Mouse (Mus musculus) Muller cell, postnatal 12 days (primary cell): ENCODE measurements around the gene Gm17660.
"Not testable (repeated sequence)": the region's sequence is repeated elsewhere in the genome, so short reads cannot be mapped to it uniquely, and the experiment has no call there.

Experiments used
- DNase-seq: peaks from one replicate; pipeline ENCODE4 v3.0.0-alpha.2; 2015; ENCODE audit errors: inconsistent ontology term

The Gm17660 gene

DNA sequence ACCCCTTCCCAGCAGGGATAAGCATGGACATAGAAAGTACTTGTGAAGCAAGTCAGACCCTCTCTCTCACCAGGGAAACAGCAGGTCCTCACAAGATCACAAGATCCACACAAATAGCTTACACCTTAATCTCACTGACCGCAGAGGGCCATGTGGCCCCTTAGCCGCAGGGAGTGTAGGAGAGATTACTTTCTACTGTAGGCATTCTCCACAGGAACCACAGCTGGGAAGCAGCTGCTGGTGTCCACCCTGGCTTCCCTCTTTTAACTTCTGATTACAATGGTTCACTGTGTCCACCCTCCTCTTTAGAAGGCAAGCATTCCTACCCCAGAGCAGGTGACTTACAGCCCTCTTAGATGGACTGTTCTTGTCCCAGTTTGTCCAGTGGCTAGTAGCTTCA lies 33.7 kb downstream of the Gm17660 start:
- DNase-seq, result no peak

DNA sequence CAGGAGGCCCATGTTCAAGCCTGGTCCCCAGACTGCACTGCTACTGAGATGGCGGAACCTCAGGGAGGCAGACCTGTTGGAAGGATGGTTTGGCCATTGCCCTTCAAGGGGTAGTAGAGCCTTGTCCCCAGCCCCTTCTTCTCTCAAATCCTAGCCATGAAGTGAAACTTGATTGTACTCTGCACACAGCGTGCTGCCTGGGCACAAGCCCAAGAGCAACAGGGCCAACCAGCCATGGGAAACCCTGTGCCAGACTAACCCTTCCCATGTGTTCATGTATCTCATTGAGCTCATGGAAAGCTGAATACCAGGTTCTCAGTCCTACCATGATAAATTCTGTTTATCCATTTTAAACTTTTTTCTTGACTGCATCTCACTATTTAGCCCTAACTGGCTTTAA lies 34.5 kb downstream of the Gm17660 start:
- DNase-seq, result no peak

DNA sequence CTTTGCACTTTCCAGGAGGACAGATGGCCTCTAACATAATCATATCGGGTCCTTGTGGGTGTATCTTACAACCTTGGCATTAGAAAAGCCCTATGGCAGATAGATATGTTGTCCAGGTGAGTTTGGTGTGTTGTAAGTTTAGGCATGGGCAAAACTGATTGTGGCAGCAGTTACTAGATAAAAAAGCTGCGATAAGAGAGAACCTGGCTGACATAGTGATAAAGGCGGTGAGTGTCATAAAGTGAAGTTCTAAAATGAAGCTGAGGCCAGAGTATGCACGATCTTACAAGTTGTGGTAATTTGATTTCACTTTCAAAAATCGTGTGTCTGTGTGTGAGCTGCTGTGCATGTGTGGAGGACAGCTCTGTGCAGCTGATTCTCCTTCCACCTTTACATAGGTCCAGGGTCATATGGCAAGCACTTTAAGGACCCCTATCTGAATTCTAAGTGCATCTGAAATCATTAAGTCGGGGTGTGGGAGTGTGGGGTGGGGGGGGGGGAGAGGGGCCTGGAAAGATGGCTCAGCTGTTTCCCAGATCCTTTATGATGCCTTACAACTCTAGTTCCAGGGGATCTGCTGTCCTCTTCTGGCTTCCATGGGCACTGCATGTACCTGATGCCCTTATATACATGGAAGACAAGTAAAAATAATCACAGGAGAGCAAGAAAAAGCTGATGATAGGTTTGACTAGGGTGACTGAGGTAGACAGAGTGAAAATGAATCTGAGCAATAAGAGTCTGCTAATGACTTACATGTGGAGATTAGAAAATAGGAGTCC lies 38.1 kb downstream of the Gm17660 start:
- no peak for DNase-seq

DNA sequence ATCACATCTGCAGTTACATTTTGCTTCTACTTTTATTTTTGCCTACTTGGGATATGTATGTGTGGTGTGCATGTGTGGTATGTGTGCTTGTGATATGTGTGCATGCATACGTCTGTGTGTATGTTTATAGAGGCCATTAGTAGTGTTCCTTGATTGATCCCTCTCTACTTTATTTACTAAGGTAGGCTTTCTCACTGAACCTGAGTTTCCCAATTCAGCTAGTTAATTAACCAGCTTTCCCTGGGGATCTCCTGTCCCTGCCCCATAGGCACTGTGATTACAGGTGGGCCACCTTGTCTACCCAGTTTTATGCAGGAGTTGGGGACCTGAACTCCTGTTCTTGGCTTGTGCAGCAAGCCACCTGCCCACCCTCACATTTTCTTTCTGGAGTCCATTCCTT lies 40.7 kb downstream of the Gm17660 start:
- no peak for DNase-seq

DNA sequence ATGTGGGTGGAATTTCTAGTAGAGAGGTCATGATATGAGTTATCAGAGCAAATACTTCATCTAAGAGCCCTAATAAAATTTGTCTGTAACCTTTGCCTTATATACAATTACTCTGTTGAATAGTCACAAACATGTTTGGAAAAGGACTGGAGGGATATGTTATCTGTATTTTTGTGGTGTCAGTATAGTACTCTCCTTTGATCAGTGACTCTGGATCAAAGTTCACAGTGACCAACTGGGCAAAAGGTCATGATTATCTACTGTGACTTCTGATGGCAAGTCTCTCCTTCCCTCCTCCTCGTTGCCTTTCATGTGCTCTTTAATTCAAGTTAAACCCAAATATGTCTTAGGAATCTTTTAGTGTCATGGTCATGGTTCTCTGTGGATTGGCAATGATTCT lies 41.6 kb downstream of the Gm17660 start:
- no peak for DNase-seq

DNA sequence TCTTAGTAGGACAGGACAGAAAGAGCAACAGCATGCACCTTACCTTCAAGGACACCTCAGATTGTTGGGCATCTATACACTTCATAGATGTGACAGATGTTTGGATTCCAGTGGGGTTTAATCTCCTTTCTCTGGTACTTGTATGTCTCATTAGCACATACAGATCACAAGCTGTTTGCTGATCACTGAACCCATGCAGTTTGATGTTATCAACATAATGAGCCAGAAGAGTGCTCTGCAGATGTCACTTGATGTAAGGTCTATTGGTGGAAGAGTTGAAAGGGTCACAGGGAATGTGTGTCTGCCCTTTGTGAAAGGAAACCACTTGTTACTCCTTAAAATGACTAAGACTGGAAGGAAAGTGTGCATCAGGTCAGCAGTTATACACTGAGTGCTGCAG lies 42.3 kb downstream of the Gm17660 start:
- DNase-seq, result no peak

DNA sequence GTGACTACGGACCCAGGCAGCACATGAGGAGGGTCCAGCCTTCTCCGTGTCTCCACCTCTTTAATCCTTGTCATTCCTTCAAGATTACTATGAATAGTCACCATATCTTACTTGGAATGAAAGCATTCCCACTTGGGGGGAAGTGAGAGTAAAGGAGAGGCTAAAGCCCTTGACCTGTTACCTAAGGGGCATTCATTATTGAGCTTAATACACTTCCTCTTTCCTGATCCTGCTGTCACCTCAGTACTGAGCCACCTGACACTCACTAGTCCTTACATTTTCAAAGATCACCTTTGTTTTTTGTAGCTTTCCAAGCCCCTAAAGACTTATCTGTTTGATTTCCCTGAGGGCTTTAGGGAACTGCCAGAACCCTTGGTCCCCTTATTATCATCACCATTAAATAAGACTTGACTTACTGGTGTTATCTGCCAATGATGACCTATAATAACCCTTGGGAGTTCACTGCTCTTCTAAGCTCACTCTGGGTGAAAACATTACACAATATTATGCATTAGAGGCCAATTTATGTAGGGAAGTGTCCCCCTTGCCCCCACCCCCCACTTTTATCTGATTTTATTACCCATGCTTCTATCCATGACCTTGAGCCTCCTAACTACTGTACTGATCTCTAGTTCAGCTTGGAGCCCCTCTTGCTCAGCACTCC lies 44.8 kb downstream of the Gm17660 start:
- no peak for DNase-seq

DNA sequence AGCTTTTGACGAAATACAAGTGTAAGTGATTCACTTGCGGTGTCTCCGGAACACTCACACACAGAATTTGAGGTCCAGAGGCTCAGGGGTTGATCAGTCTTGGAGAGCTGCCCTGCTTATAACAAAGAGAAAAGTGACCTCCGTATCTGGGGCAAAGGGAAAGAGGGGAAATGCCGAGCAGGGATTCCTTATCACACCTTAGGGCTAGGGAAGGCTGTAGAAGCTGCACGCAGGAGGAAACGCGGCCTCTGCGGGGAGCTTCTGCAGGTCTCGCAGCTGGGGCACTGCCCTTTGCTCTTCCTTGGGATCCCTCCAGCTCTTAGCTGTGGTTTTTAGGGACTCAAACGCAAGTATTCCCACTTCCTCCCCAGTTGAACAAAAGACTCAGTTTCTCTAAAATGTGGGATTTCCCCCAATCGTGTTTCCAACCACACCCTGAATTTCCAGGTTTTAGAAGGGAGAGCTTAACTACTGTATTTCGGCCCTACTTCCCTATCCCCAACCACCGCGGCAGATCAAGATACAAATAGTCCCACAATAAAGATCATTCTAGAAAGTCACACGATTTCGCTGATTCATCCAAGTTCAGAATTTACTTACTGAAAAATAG lies 52.1 kb downstream of the Gm17660 start:
- DNase-seq, result no peak

DNA sequence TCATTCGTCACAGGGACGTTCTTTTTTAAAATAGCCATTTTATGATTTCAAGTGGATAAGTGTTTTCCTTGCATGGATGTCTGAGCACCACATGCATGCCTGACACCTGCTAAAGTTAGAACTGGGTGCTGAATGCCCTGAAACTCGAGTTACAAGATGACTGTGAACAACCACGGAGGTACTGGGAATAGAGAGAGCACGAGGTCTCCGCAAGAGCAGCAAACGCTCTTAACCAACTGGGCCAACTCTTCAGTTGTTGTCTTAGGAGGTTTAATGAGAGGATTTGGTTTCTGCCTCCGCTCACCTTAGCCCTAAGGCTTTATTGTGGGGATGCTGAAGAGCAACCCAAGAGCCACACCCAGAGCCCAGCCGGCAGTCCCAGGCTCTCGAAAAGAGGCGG lies 52.6 kb downstream of the Gm17660 start:
- DNase-seq, result no peak

DNA sequence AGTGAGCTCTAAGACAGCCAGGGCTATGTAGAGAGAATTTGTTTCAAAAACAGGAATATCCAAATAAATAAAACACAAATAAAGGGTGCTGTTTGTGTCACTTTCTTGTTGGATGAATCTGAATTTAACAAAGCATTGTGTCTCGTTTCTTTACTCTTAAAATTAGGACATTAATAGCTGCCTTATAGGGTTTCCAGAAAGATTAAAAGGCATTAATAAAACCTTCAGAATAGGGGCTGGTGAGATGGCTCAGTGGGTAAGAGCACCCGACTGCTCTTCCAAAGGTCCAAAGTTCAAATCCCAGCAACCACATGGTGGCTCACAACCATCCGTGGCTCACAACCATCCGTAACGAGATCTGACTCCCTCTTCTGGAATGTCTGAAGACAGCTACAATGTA lies 53.2 kb downstream of the Gm17660 start:
- not testable (repeated sequence) for DNase-seq

DNA sequence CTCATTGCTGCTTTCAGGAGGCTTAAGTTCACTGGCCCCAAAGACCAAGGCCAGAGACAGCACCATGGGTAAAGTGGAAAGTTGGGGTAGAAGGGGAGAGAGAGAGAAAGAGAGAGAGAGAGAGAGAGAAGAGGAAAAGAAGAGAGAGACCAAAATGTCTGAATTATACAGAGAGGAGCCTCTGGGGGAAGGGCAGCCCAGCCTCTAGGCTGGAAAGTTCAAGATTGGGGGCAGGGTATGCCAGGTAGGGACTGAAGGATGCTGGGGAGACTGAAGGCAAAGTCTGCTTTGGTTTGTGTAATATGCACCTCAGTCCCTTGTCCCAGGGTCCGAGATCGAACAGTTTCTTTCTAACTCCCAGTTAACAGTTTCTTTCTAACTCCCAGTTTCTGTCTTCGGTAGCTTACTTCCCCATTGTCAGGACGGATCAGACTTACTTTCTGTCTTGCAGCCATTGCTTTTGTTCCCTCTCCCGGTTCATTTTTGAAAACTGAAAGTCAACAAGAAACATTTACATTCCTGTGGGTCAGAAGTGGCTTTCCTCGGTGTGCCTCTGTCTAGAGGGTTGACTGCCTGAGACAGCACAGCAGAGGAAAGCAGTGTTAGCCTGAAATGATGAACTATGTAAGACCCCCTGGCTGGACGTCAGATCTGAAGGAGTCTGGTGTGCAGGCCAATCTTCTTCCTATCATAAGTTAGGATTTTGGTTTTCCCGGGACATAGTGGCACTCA lies 54.0 kb downstream of the Gm17660 start:
- no peak for DNase-seq

DNA sequence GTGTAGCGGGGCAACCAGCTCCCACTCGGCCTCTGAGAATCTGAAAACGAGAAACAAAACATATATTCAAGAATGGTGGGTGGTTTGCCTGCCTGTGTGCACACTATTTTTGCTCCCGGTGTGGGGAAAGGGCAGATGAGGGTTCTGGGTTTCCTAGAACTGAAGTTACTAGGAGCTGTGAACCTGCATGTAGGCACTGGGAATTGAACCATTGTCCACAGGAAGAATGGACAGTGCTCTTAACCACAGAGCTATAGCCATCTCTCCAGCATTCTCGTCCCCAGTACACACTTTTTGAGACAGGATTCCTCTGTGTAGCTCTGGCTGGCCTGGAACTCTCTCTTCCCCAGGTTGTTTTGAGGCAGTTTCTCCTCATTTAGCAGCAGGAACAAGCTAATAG lies 54.9 kb downstream of the Gm17660 start:
- no peak for DNase-seq

DNA sequence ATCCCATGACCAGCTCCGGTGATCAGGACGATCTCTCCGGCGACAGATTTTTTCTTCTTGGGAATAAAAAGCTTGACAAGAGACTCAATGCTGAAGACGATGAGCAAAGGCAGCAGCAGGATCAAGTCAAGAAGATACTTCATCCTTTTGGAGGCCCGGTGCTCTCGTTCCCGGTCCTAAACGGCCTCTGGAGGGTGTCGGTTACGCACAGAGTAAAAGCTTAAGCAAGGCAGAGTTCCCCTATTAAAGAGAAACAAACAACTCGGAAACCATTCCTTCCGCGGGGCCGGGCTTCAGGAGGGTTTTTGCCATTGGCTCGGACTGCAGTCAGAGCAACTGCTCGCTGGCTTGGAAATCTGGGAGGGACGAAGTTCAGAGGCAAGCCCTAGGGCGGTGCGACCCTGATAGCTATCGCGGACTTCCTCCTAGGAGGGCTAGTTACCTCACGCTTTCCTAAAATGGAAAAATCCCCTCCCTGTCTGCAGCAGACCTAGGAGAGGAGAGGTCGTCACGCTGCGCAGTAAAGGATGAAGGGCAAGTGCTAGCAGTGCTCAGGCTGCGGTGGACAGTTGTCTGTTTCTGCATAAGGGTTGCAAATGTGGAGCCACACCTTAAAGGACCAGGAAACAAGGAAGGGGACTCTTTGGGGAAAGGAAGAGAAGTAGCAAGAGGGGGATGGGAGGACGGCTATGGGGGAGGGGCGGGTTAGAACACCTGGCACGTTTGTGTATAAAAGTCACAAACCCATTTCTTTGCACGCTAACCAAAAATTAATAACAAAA lies 55.6 kb downstream of the Gm17660 start, which contains the start of gene Hsd17b11:
Hsd17b11 (minus strand) TSS at position 323 of the 782 bp plus-strand sequence.
- DNase-seq, result peak; percentile 84
